Mouse (Mus musculus): ENCODE data around the gene Plek.

DNA sequence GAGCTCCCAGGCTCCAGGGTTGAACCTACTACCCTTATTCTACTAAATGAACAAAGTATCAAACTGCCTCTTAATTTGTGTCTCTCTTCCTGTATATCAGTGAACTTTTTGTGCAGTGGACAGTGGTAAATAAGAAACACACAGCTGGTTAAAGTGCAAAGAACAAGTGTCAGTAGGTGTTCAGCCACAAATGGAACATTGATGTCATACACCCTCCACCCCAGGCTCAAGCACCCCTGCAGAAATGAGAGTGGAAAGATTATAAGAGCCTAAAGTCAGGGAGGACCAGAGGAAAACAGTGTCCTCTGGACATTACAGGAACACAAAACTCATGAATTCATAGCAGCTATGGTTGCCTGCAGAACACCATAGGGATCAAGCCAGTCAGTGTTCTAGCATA lies 55.4 kb downstream of the Plek start:
- TF ChIP-seq CTCF (IDR thresholded peaks at IDR 0.05) (no peak), POLR2A (IDR thresholded peaks at IDR 0.05; ENCODE audit: insufficient read depth, low read depth, low read length) (no peak), EP300 (IDR thresholded peaks at IDR 0.05; ENCODE audit: insufficient read depth, low read depth, low read length) (no peak)
